Mouse (Mus musculus) CH12F3 (cell line): Measurements from ENCODE around the gene Bmpr2.

Source experiments
- in situ Hi-C: fragments of 300-500 bp; cut with MboI; formaldehyde crosslinking; loops from 2 replicates; pipeline ENCODE4 v1.14.3; 2020; ENCODE audit warnings: low sequenced_read_pairs

The Bmpr2 gene

GRCm38 (mm10) chr1:59789741-59790140, 26.5 kb downstream of the Bmpr2 start:
- in situ Hi-C loops = no loop called here

GRCm38 (mm10) chr1:59795336-59795735, 32.1 kb downstream of the Bmpr2 start:
- in situ Hi-C loops = no loop called here

- in situ Hi-C loops = no loop called here
These were observed 34.7 kb downstream of the Bmpr2 start for GRCm38 (mm10) chr1:59797865-59798264.

- in situ Hi-C loops = no loop called here
These were observed 41.2 kb downstream of the Bmpr2 start for GRCm38 (mm10) chr1:59804363-59804762.

- in situ Hi-C loops = no loop called here
These were observed 46.7 kb downstream of the Bmpr2 start for GRCm38 (mm10) chr1:59809921-59810320.

GRCm38 (mm10) chr1:59812782-59813181, 49.6 kb downstream of the Bmpr2 start:
- in situ Hi-C loops = no loop called here

GRCm38 (mm10) chr1:59825421-59825820, 62.2 kb downstream of the Bmpr2 start:
- in situ Hi-C loops = no loop called here

- in situ Hi-C loops = no loop called here
These were observed 63.4 kb downstream of the Bmpr2 start for GRCm38 (mm10) chr1:59826583-59826982.

GRCm38 (mm10) chr1:59829410-59829809, 66.2 kb downstream of the Bmpr2 start:
- in situ Hi-C loops = no loop called here

GRCm38 (mm10) chr1:59830194-59830593, 67.0 kb downstream of the Bmpr2 start:
- in situ Hi-C loops = no loop called here

GRCm38 (mm10) chr1:59833723-59834122, 70.5 kb downstream of the Bmpr2 start:
- in situ Hi-C loops = no loop called here

GRCm38 (mm10) chr1:59848327-59848726, 85.1 kb downstream of the Bmpr2 start:
- in situ Hi-C loops = no loop called here

- in situ Hi-C loops = no loop called here
These were observed 95.8 kb downstream of the Bmpr2 start for GRCm38 (mm10) chr1:59859046-59859445.

- in situ Hi-C loops = no loop called here
These were observed 98.9 kb downstream of the Bmpr2 start for GRCm38 (mm10) chr1:59862144-59862543.

GRCm38 (mm10) chr1:59868041-59868440, 104.8 kb downstream of the Bmpr2 start:
- in situ Hi-C loops = no loop called here

GRCm38 (mm10) chr1:59874023-59874422, 110.8 kb downstream of the Bmpr2 start:
- in situ Hi-C loops = no loop called here

GRCm38 (mm10) chr1:59878098-59878497, 114.9 kb downstream of the Bmpr2 start:
- in situ Hi-C loops = no loop called here

- in situ Hi-C loops = no loop called here
These were observed 120.3 kb downstream of the Bmpr2 start for GRCm38 (mm10) chr1:59883349-59884134.

GRCm38 (mm10) chr1:59886899-59887298, 123.7 kb downstream of the Bmpr2 start:
- in situ Hi-C loops = no loop called here

- in situ Hi-C loops = no loop called here
These were observed 124.8 kb downstream of the Bmpr2 start for GRCm38 (mm10) chr1:59888018-59888417.

- in situ Hi-C loops = no loop called here
These were observed 128.0 kb downstream of the Bmpr2 start for GRCm38 (mm10) chr1:59891185-59891584.

- in situ Hi-C loops = no loop called here
These were observed 129.6 kb downstream of the Bmpr2 start for GRCm38 (mm10) chr1:59892777-59893176.

- in situ Hi-C loops = no loop called here
These were observed 130.8 kb downstream of the Bmpr2 start for GRCm38 (mm10) chr1:59894025-59894424.
